Mouse (Mus musculus) CH12.LX (cell line): ENCODE results near the gene Rint1. TPM values are rescaled to one million over a fixed set of nuclear protein-coding genes. Genes with fewer than 3 reads are reported as not detected.

Source experiments
- DNase-seq: peaks from one replicate; pipeline ENCODE4 v3.0.0-alpha.2; 2013; ENCODE audit errors: extremely low read depth
- H3K27ac ChIP-seq: 2 replicates; pipeline ENCODE4 v1.5.1; 2012; ENCODE audit warnings: low read depth, mild to moderate bottlenecking, control low read depth, moderate library complexity; ENCODE audit not compliant: insufficient read depth
- H3K27me3 ChIP-seq: replicated peaks from 2 replicates; pipeline ENCODE3; 2012; ENCODE audit warnings: inconsistent platforms
- H3K36me3 ChIP-seq, 2 experiments: replicated peaks in 1 of 2; 2 replicates each; pipeline versions ENCODE3 to v1.6.1; 2012; ENCODE audit warnings: inconsistent platforms in 1 of 2, low read length in 1 of 2, mild to moderate bottlenecking in 1 of 2, mixed read lengths in 1 of 2, moderate library complexity in 1 of 2; ENCODE audit not compliant: control insufficient read depth in 1 of 2, insufficient read depth in 1 of 2
- H3K4me1 ChIP-seq, 2 experiments: 2 replicates each; pipeline ENCODE4 v1.6.1; 2012; ENCODE audit warnings: inconsistent platforms in 1 of 2, moderate library complexity in 1 of 2; ENCODE audit not compliant: insufficient read depth in 2 of 2, control insufficient read depth in 1 of 2
- H3K4me2 ChIP-seq: 2 replicates; pipeline ENCODE4 v1.6.1; 2012; ENCODE audit warnings: low read depth, mild to moderate bottlenecking, control low read depth; ENCODE audit not compliant: poor library complexity, insufficient read depth, severe bottlenecking
- H3K4me3 ChIP-seq, 3 experiments: fragments of 150-350 bp in 1 of 3; sonication (generic) in 1 of 3; replicated peaks in 1 of 3; 2 replicates each; pipeline versions ENCODE3 to v1.5.1; 2011 to 2012; ENCODE audit warnings: low read depth in 2 of 3, low read length in 2 of 3, mild to moderate bottlenecking in 2 of 3, moderate library complexity in 2 of 3, control low read depth in 1 of 3, improper control_type of control experiment in 1 of 3, inconsistent platforms in 1 of 3, mixed read lengths in 1 of 3; ENCODE audit not compliant: poor library complexity in 1 of 3
- H3K79me2 ChIP-seq: replicated peaks from 2 replicates; pipeline ENCODE4 v1.6.1; 2012; ENCODE audit warnings: mild to moderate bottlenecking, moderate library complexity; ENCODE audit not compliant: control insufficient read depth, poor library complexity, insufficient read depth, severe bottlenecking; ENCODE audit errors: extremely low read depth
- H3K9ac ChIP-seq: 2 replicates; pipeline ENCODE4 v1.6.1; 2012; ENCODE audit warnings: low read depth, mild to moderate bottlenecking, control low read depth, moderate library complexity; ENCODE audit not compliant: insufficient read depth
- H3K9me3 ChIP-seq: replicated peaks from 2 replicates; pipeline ENCODE3; 2012; ENCODE audit warnings: low read length, inconsistent platforms, mixed read lengths
- CTCF ChIP-seq, 2 experiments: IDR thresholded peaks in 1 of 2; conservative IDR thresholded peaks in 1 of 2; 2 replicates each; pipeline ENCODE4 v1.5.1; 2011 to 2012; ENCODE audit warnings: low read depth in 2 of 2, low read length in 2 of 2, improper control_type of control experiment in 1 of 2, inconsistent platforms in 1 of 2, mild to moderate bottlenecking in 1 of 2, moderate library complexity in 1 of 2
- ELF1 ChIP-seq: IDR thresholded peaks from 2 replicates; pipeline ENCODE4 v1.6.1; 2014; ENCODE audit warnings: low read depth, mild to moderate bottlenecking, inconsistent platforms, low read length, improper control_type of control experiment
- EP300 ChIP-seq: IDR thresholded peaks from 2 replicates; pipeline ENCODE4 v1.6.1; 2011; ENCODE audit warnings: low read length, improper control_type of control experiment
- GABPA ChIP-seq: IDR thresholded peaks from 2 replicates; pipeline ENCODE4 v1.6.1; 2012; ENCODE audit warnings: low read depth, low read length, improper control_type of control experiment, inconsistent platforms; ENCODE audit not compliant: insufficient replicate concordance
- HCFC1 ChIP-seq: IDR thresholded peaks from 2 replicates; pipeline ENCODE4 v1.6.1; 2012; ENCODE audit warnings: low read depth, mild to moderate bottlenecking, inconsistent platforms, low read length, improper control_type of control experiment
- IRF4 ChIP-seq: IDR thresholded peaks from 2 replicates; pipeline ENCODE4 v1.6.1; 2014; ENCODE audit warnings: low read depth, mild to moderate bottlenecking, inconsistent platforms, low read length, improper control_type of control experiment
- JUN ChIP-seq: IDR thresholded peaks from 2 replicates; pipeline ENCODE4 v1.6.1; 2011; ENCODE audit warnings: low read depth, mild to moderate bottlenecking, low read length, improper control_type of control experiment, moderate library complexity; ENCODE audit not compliant: insufficient read depth
- KAT2A ChIP-seq: IDR thresholded peaks from 2 replicates; pipeline ENCODE4 v1.6.1; 2012; ENCODE audit warnings: low read length, improper control_type of control experiment, inconsistent platforms; ENCODE audit not compliant: insufficient replicate concordance
- MAX ChIP-seq: IDR thresholded peaks from 2 replicates; pipeline ENCODE4 v1.6.1; 2011; ENCODE audit warnings: low read length, improper control_type of control experiment
- MAZ ChIP-seq: IDR thresholded peaks from 2 replicates; pipeline ENCODE4 v1.6.1; 2012; ENCODE audit warnings: low read depth, mild to moderate bottlenecking, inconsistent platforms, low read length, improper control_type of control experiment, moderate library complexity
- MEF2A ChIP-seq: IDR thresholded peaks from 2 replicates; pipeline ENCODE4 v1.6.1; 2014; ENCODE audit warnings: low read depth, mild to moderate bottlenecking, inconsistent platforms, low read length, improper control_type of control experiment, borderline replicate concordance
- MXI1 ChIP-seq: IDR thresholded peaks from 2 replicates; pipeline ENCODE4 v1.6.1; 2011; ENCODE audit warnings: mild to moderate bottlenecking, low read depth, low read length, improper control_type of control experiment
- MYC ChIP-seq: IDR thresholded peaks from 2 replicates; pipeline ENCODE4 v1.6.1; 2011; ENCODE audit warnings: low read depth, mild to moderate bottlenecking, improper control_type of control experiment, low read length
- NELFE ChIP-seq: IDR thresholded peaks from 2 replicates; pipeline ENCODE4 v1.6.1; 2011; ENCODE audit warnings: low read depth, low read length, improper control_type of control experiment
- NRF1 ChIP-seq: IDR thresholded peaks from 2 replicates; pipeline ENCODE4 v1.6.1; 2014; ENCODE audit warnings: low read depth, mild to moderate bottlenecking, inconsistent platforms, low read length, improper control_type of control experiment, moderate library complexity
- POLR2A ChIP-seq: IDR thresholded peaks from 2 replicates; pipeline ENCODE4 v1.6.1; 2011; ENCODE audit warnings: low read depth, mild to moderate bottlenecking, improper control_type of control experiment, low read length
- POLR2AphosphoS2 ChIP-seq: IDR thresholded peaks from 2 replicates; pipeline ENCODE4 v1.6.1; 2011; ENCODE audit warnings: low read depth, low read length, improper control_type of control experiment
- RAD21 ChIP-seq: IDR thresholded peaks from 2 replicates; pipeline ENCODE4 v1.6.1; 2011; ENCODE audit warnings: low read depth, mild to moderate bottlenecking, low read length, improper control_type of control experiment, moderate library complexity
- RCOR1 ChIP-seq: conservative IDR thresholded peaks from 2 replicates; pipeline ENCODE4 v1.6.1; 2012; ENCODE audit warnings: low read depth, mild to moderate bottlenecking, inconsistent platforms, low read length, improper control_type of control experiment
- SIN3A ChIP-seq: IDR thresholded peaks from 2 replicates; pipeline ENCODE4 v1.6.1; 2012; ENCODE audit warnings: low read length, improper control_type of control experiment, inconsistent platforms
- SMC3 ChIP-seq: IDR thresholded peaks from 2 replicates; pipeline ENCODE4 v1.6.1; 2011; ENCODE audit warnings: low read depth, low read length, improper control_type of control experiment
- TBP ChIP-seq: conservative IDR thresholded peaks from 2 replicates; pipeline ENCODE4 v1.6.1; 2011; ENCODE audit warnings: low read depth, low read length, improper control_type of control experiment
- TCF12 ChIP-seq: IDR thresholded peaks from 2 replicates; pipeline ENCODE4 v1.6.1; 2014; ENCODE audit warnings: low read depth, mild to moderate bottlenecking, inconsistent platforms, low read length, improper control_type of control experiment
- USF1 ChIP-seq: IDR thresholded peaks from 2 replicates; pipeline ENCODE4 v1.6.1; 2014; ENCODE audit warnings: low read depth, mild to moderate bottlenecking, inconsistent platforms, low read length, improper control_type of control experiment
- USF2 ChIP-seq: conservative IDR thresholded peaks from 2 replicates; pipeline ENCODE4 v1.6.1; 2011; ENCODE audit warnings: low read depth, low read length, improper control_type of control experiment
- ZC3H11A ChIP-seq: IDR thresholded peaks from 2 replicates; pipeline ENCODE4 v1.6.1; 2012; ENCODE audit warnings: low read depth, mild to moderate bottlenecking, inconsistent platforms, low read length, improper control_type of control experiment
- ZKSCAN1 ChIP-seq: IDR thresholded peaks from 2 replicates; pipeline ENCODE4 v1.6.1; 2012; ENCODE audit warnings: low read depth, inconsistent platforms, low read length, improper control_type of control experiment, borderline replicate concordance
- ZMIZ1 ChIP-seq: IDR thresholded peaks from 2 replicates; pipeline ENCODE4 v1.6.1; 2012; ENCODE audit warnings: low read depth, mild to moderate bottlenecking, inconsistent platforms, low read length, improper control_type of control experiment
- dilution Hi-C: fragments of 300-500 bp; cut with MboI; formaldehyde crosslinking; loops from 2 replicates; pipeline ENCODE4 v1.14.3; 2020; ENCODE audit warnings: low sequenced_read_pairs; ENCODE audit not compliant: extremely low pct_unique_long_range_greater_than_20kb, extremely low pct_ligation_motif_present
- in situ Hi-C: fragments of 300-500 bp; cut with MboI; formaldehyde crosslinking; loops from 3 replicates; pipeline ENCODE4 v1.14.3; 2019; ENCODE audit warnings: low sequenced_read_pairs, low pct_ligation_motif_present, low pct_unique_long_range_greater_than_20kb, mixed read lengths
- polyA plus RNA-seq: library from polyadenylated mRNA; unstranded; fragments of >175 nt; gene quantifications from 2 replicates; pipeline ENCODE4 v1.2.1, GENCODE M21; 2012; ENCODE audit warnings: low read depth; ENCODE audit not compliant: insufficient read length
- total RNA-seq, 2 experiments: library from RNA; depleted of rRNA; stranded (reverse); fragments of 300-350 nt in 1 of 2; fragments of >200 nt in 1 of 2; gene quantifications; 2 replicates each; pipeline ENCODE4 v1.2.3; 2012 to 2014

Rint1 gene
- total and polyA plus RNA-seq, 3 experiments: 14.7 to 17.6 (median 16.2) TPM

GRCm38 (mm10) chr5:23838158-23838557 lies 50.6 kb downstream of the Rint1 start:
- dilution Hi-C loops: no loop called here
- no peak for DNase-seq
- peaks cover 14 to 38% of the 10 kb centered on the region in 2 experiments for H3K36me3 ChIP-seq
- H3K79me2 ChIP-seq: peaks cover 16% of the 10 kb centered on the region
- H3K4me2 ChIP-seq: no peak overlapping the region
- no peaks in the 10 kb centered on the region for H3K9me3 ChIP-seq
- H3K27me3 ChIP-seq: no peaks in the 10 kb centered on the region
- H3K4me1 ChIP-seq: peaks cover 5 to 20% of the 10 kb centered on the region in 2 experiments
- no peak overlapping the region for H3K4me3 ChIP-seq
- in situ Hi-C loops: no loop called here
- TF ChIP-seq IRF4 (no peak), MEF2A (no peak), SMC3 (no peak), MYC (no peak), ZKSCAN1 (no peak), USF1 (no peak), JUN (no peak), NRF1 (no peak), TCF12 (no peak), CTCF (conservative IDR thresholded peaks at IDR 0.05 in 1 of 2, IDR thresholded peaks at IDR 0.05 in 1 of 2; ENCODE audit: low read depth in 2 of 2, low read length in 2 of 2) (no peak), RAD21 (no peak), POLR2A (no peak), NELFE (no peak), USF2 (no peak), MAX (no peak), MAZ (no peak), ELF1 (no peak)
- H3K9ac ChIP-seq: no peak overlapping the region
- H3K27ac ChIP-seq: no peak overlapping the region

GRCm38 (mm10) chr5:23843674-23844530 lies 56.4 kb downstream of the Rint1 start, which contains the start of gene Tomm7:
Tomm7 (minus strand) TSS chr5:23844161.
- Histone ChIP-seq H3K36me3 (peaks cover 14 to 26% of the 10 kb centered on the region in 2 experiments), H3K4me2 (peak within 1 kb of the TSS; percentile 94), H3K4me3 (peak within 1 kb of the TSS; percentile 70 to 100 (median 70)), H3K4me1 (peaks cover 5 to 21% of the 10 kb centered on the region in 2 experiments), H3K27ac (no peak within 1 kb of the TSS; the same call in 1 of the 2 replicates), H3K9me3 (peaks cover 3% of the 10 kb centered on the region), H3K27me3 (no peaks in the 10 kb centered on the region), H3K79me2 (peaks cover 23% of the 10 kb centered on the region), H3K9ac (peak within 1 kb of the TSS; percentile 80)
- DNase-seq: peak; percentile 97
- in situ Hi-C loops (no loop called here), dilution Hi-C loops (no loop called here)
- TF ChIP-seq EP300 (no peak), POLR2AphosphoS2 (peak; percentile 73), MYC (peak; percentile 87), NRF1 (peak; percentile 95), ZC3H11A (no peak), SMC3 (no peak), ZMIZ1 (no peak), NELFE (peak; percentile 82), RCOR1 (no peak), HCFC1 (peak; percentile 95), MXI1 (peak; percentile 94), SIN3A (0 out of 2 replicates have a peak, but pooled peaks have one; percentile 93), USF1 (no peak; the same call in 1 of the 2 replicates), POLR2A (peak; percentile 87), TCF12 (peak; percentile 90), IRF4 (peak; percentile 53; the same call in 1 of the 2 replicates), TBP (0 out of 2 replicates have a peak, but pooled peaks have one; percentile 81), MEF2A (peak; percentile 30; the same call in 1 of the 2 replicates), ELF1 (peak; percentile 99), KAT2A (peak; percentile 98), GABPA (peak; percentile 51; the same call in 1 of the 2 replicates), MAX (peak; percentile 87)
